Mouse (Mus musculus): Measurements from ENCODE around the gene Cadm2.

The Cadm2 gene

DNA sequence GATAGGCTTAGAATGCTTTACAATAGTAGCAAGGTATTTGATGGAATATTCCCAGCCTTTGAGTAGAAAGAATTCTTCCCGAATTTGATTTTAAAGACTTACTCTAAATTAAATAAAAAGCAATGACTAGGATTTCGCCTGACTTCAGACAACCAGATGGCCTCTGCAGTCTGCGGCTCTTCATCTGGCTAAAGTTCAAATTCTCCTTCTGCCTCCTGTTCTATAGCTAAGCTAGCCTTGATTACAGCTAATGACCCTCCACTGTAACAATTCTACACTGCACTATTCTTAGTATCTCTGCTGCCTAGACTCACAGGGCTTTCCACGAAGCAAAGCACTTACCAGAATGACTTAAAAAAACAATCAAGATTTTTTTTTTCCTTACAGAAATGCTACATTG, 495.9 kb downstream of the Cadm2 start:
- DNase-seq (ENCODE audit: low spot score in 2 of 2) = no peak

DNA sequence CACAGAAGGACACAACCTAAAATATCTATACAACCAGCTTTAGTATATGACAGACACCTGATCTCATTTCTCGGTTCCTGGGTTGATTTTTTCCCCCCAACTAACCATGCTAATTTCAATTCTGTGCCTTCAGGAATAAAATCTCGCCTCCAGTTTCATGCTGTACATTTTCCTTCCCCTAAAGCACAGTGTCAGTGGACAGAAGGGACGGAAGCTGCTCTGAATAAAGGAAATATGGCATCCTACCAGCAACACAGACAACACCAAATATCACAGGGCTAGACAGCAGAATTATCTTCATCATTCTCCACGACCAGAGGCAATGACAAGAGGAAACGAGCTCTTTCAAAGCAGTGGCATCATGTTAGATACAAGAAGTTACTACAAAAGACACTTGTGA, 498.2 kb downstream of the Cadm2 start:
- no peak for DNase-seq (ENCODE audit: low spot score in 2 of 2)

DNA sequence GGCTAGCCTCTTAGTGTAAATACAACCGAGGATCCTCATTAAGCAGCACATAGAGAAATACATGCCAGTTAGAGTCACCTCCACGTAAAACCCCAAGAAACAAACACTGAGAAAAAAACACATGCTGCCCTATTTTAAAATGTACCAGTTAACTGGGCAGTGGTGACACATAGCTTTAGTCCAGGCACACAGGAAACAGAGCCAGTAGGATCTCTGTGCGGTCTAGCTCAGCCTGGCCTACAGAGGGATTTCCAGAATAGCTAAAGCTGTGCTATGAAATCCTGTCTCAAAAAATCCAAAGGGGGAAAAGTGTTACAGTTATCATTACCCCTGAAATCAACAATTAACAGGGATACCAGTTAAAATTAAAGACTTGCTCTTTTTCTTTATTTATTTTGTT, 498.9 kb downstream of the Cadm2 start:
- DNase-seq (ENCODE audit: low spot score in 2 of 2) = no peak

- DNase-seq (ENCODE audit: low spot score in 2 of 2) = no peak
These were observed 514.1 kb downstream of the Cadm2 start for GRCm38 (mm10) chr16:67106478-67107061.

DNA sequence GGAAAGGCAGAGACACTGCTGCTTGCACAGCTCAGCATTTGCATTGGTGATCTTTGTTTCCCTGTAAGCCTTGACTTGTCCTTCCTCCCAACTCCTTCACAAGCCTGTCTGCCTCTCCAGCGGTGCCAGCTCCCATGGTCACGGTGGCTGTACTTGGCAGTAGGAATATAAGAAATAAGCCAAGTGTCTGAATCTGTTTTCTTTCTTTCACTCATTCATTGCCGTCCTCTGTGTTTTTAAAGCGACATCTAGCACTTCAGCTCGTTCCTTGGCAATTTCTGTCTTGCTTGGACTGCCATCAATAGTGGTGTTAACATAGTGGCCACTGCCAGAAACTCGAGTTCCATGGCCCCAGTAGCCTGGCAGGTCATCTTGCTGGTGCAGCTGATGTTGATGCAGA, 524.0 kb downstream of the Cadm2 start:
- peak in 1 of 2 experiments; percentile 22 for DNase-seq (ENCODE audit: low spot score in 2 of 2)

DNA sequence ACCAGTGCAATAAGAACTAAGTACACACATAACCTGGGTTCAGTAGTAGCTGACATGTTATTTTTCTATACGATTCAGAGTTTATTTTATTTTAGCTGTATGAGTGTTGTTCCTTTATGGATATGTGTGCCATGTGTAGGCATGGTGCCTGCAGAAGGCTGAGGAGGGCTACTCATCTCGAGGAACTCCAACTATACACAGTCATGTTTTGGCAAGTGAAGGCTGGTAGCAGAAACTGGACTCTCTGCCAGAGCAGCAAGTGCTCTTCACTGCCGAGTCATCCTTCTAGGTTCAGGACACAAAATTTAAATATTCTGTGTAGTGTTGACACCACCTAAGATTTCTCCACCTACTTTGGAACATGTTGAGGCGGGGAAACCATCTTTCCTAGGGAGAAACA, 524.8 kb downstream of the Cadm2 start:
- no peak for DNase-seq (ENCODE audit: low spot score in 2 of 2)

DNA sequence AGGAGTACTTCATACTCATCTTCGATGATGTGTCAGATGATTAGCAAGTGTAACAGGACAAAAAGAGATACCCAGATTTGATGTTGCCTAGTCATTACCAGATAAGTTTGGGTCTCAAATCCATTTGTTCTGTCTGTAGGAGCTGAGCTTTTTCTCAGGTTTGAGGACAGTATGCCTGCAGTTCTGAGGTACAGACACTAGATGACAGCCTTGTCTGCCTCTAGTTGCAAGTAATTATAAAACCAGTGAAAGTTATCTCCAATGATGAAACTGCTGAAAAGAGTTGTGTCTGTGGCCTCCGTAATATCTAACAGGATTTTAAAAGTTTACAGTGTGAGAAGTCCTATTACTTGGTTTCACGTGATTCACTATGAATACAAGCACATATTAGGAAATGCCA, 531.0 kb downstream of the Cadm2 start:
- peak in 1 of 2 experiments; percentile 32 for DNase-seq (ENCODE audit: low spot score in 2 of 2)

- DNase-seq (ENCODE audit: low spot score in 2 of 2) = no peak
These were observed 541.4 kb downstream of the Cadm2 start for GRCm38 (mm10) chr16:67079318-67079717.

- DNase-seq (ENCODE audit: low spot score in 2 of 2) = no peak
These were observed 544.4 kb downstream of the Cadm2 start for GRCm38 (mm10) chr16:67076169-67076895.

GRCm38 (mm10) chr16:67068461-67068860, 552.2 kb downstream of the Cadm2 start:
- DNase-seq (ENCODE audit: low spot score in 2 of 2) = no peak

DNA sequence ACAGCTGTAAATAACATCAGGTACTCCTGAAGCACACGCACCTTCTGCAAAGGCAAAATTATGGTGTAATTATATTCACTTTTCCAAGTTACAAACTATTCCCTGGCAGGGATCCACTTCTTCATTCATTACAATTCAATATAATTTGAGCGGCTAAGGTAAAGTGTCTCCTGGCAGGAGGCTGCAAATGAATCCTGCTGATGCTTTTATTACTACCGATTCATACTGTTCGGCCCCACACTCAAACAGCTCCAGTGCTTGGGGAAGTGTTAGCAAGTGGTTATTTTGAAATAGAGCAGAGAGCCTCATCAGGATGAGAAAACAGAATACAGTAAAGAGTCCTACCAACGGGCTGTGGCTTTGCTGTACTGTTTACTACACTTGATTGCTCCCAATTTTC, 589.8 kb downstream of the Cadm2 start:
- DNase-seq (ENCODE audit: low spot score in 2 of 2) = no peak

- no peak for DNase-seq (ENCODE audit: low spot score in 2 of 2)
These were observed 600.9 kb downstream of the Cadm2 start for GRCm38 (mm10) chr16:67019856-67020255.

GRCm38 (mm10) chr16:67017710-67018109, 603.0 kb downstream of the Cadm2 start:
- no peak for DNase-seq (ENCODE audit: low spot score in 2 of 2)

DNA sequence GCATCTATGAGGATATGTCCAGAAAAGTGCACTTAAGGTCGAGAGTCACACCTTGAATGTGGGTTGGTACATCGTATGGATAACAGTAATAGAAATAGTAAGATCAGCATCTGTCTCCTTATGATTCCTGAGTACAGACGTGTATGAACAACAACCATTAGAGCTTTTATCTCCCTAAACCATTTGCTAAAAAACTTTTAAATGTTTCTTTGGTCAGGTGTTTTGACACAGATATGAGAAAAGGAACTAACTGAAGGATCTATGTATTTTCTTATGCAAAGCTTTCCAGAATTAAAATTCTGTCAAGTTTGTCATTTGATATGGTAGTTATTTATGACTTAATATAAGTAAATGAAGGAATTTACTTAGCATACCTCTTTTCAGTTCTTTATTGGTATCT, 617.5 kb downstream of the Cadm2 start:
- no peak for DNase-seq (ENCODE audit: low spot score in 2 of 2)

DNA sequence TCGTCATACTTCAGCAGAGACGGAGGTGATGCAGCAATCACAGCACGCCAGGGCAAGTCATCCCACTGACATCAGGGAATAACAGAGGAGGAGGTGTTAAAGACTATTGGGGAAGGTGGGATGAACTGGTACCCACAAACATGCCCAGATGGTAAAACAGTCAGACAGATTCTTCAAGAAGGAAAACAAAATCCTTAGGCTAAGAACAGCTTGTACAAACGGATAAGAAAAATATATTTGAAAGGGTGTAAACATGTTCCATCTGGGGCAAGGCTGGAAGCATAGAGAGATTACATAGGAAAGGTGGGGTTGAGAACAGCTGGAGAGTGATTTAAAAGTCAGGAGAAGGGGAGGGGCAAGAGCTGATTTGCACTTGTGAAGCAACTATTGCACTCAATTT, 619.0 kb downstream of the Cadm2 start:
- peak; percentile 20 to 50 for DNase-seq (ENCODE audit: low spot score in 2 of 2)

- DNase-seq (ENCODE audit: low spot score in 2 of 2) = no peak
These were observed 623.2 kb downstream of the Cadm2 start for GRCm38 (mm10) chr16:66997461-66997860.

DNA sequence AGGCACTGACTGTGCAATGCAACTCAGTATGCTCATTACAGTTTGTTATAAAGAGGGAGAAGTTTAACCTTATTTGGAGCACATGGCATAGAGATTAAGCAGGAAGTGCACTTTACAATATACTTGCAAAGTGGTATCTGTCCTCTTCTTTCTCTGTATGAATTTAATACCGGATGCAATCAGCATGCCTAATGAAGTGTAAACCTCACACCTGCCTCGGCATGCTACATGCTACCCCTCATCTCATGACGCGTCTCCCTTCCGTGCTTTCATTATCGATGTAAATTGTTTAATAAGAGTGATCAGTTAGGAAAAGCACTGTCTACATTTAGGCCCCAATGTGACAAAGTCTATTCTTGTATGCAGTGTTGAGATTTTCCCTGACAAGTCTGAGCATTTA, 633.0 kb downstream of the Cadm2 start:
- no peak for DNase-seq (ENCODE audit: low spot score in 2 of 2)

- no peak for DNase-seq (ENCODE audit: low spot score in 2 of 2)
These were observed 633.8 kb downstream of the Cadm2 start for GRCm38 (mm10) chr16:66986879-66987278.

DNA sequence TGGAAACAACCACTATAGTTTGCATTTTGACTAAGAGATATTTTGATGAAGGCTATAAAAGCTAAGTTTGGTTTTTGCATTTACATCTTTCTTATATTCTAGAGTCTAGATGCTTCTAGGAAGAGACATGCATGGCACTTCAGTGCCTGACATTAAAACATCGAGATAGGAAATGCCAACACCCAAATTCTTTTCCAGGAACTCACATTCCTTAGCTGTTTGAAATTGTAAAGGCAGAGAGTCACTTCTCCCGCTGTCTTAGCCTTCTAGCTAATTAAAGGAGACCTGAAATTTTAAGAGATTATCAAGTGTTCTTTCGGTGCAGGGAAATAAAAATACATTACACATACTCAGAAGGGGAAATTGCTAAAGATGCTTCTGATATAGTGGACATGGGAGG, 649.8 kb downstream of the Cadm2 start:
- DNase-seq (ENCODE audit: low spot score in 2 of 2) = no peak

DNA sequence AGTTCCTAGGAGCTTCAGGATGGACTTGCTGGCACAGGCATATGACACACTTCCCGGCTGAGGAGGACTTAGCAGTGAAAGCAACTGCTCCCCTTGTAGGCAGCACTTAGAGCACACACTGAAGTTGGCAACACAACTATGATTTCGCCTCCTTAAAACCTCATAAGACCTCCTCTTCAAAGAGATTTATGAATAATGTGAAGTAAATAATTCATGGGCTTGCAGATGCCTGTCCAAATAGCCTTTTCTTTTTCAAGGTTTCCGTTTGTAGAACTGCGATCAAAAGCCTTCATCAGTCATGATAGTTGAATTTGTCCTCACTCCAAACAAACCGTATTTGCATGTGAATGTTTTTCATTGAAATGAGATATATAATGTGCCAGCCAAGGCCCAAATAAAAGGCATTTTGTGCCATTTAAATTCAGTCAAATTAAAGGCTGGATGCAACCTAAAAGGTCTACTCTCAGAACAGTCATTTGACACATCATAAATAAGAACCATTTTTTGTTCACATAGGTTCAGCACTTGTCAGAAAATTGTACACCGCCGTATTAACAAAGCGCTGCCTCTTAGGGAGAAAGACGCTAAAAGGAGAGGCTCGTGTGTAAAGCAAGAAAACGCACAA, 651.1 kb downstream of the Cadm2 start:
- DNase-seq (ENCODE audit: low spot score in 2 of 2) = no peak

- no peak for DNase-seq (ENCODE audit: low spot score in 2 of 2)
These were observed 652.4 kb downstream of the Cadm2 start for GRCm38 (mm10) chr16:66968336-66968735.

DNA sequence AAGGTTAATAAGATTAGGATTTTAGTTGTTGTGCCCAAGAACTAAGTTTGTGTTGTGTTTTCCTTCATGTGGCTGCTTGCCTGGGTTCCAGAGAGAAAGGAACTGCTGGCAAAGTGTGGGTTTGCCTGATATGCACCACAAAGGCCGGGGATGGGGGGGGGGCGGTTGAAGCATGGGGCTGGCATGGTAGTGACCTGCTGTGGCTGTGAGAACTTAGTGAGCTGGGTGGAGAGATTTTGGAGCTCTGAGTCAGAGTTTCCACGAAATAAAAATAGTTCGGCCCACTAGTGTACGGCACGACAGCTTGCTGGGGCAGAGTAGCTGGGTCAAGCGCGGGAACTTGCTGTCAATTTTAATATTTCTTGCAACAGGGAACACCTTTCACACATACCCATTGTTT, 653.0 kb downstream of the Cadm2 start:
- DNase-seq (ENCODE audit: low spot score in 2 of 2) = no peak

GRCm38 (mm10) chr16:66959146-66959545, 661.6 kb downstream of the Cadm2 start:
- no peak for DNase-seq (ENCODE audit: low spot score in 2 of 2)
